ENCODE assay signal across 25 mouse cellular contexts in genomic region chr10:107569044-107569443, GRCm38 (mm10).
"Had no signal": no experiment of that assay in that cellular context is flagged by ENCODE, and none has a peak within 500 bp of the region (broad histone marks: within the 10 kb centered on the region; RNA-seq: fewer than 3 reads in every experiment).

No protein-coding gene starts in this region.

- H3K27ac ChIP-seq: heart, embryonic 10.5 days; hindbrain, embryonic 10.5 days; hindbrain, embryonic 12.5 days; hindbrain, embryonic 14.5 days; intestine, embryonic 15.5 days; layer of hippocampus, adult 2 months; left cerebral cortex, adult 2 months; liver, embryonic 13.5 days; liver, embryonic 15.5 days had no signal

- ATAC-seq: hindbrain, embryonic 16.5 days; inflammation-experienced regulatory T-cells, adult 6 months; intestine, embryonic 15.5 days; intestine, postnatal 0 days; liver, postnatal 0 days had no signal

- H3K4me3 ChIP-seq: heart, embryonic 10.5 days; heart, embryonic 12.5 days; hindbrain, embryonic 10.5 days; hindbrain, embryonic 12.5 days; intestine, embryonic 15.5 days; layer of hippocampus, adult 2 months; left cerebral cortex, adult 2 months; liver, embryonic 13.5 days; liver, embryonic 15.5 days had no signal

- H3K36me3 ChIP-seq: heart, embryonic 10.5 days; heart, embryonic 12.5 days; hindbrain, embryonic 10.5 days; hindbrain, embryonic 12.5 days; intestine, embryonic 15.5 days; liver, embryonic 13.5 days; liver, embryonic 15.5 days had no signal

- H3K9me3 ChIP-seq: heart, embryonic 10.5 days; heart, embryonic 12.5 days; hindbrain, embryonic 10.5 days; hindbrain, embryonic 12.5 days; intestine, embryonic 15.5 days; liver, embryonic 13.5 days; liver, embryonic 15.5 days had no signal

- H3K9ac ChIP-seq: heart, embryonic 12.5 days; hindbrain, embryonic 12.5 days; hindbrain, embryonic 14.5 days; intestine, embryonic 15.5 days; liver, embryonic 13.5 days; liver, embryonic 15.5 days; liver, postnatal 0 days had no signal

- H3K27me3 ChIP-seq: heart, embryonic 12.5 days; hindbrain, embryonic 12.5 days; intestine, embryonic 15.5 days; liver, embryonic 13.5 days; liver, embryonic 15.5 days had no signal

- H3K4me2 ChIP-seq: heart, embryonic 12.5 days; hindbrain, embryonic 12.5 days; hindbrain, embryonic 14.5 days; intestine, embryonic 15.5 days; liver, embryonic 11.5 days; liver, embryonic 13.5 days; liver, embryonic 15.5 days had no signal

- DNase-seq: gastrocnemius, postnatal 14 days; heart, adult 18-20 months; heart, postnatal 10 days; heart, postnatal 4 days; kidney, adult 18-20 months; kidney, adult 8-10 months; kidney, postnatal 10 days; kidney, postnatal 25 days; kidney, postnatal 4 days; liver; liver, embryonic 13.5 days; liver, postnatal 0 days had no signal

- H3K4me1 ChIP-seq: heart, embryonic 10.5 days; heart, embryonic 12.5 days; hindbrain, embryonic 10.5 days; hindbrain, embryonic 12.5 days; intestine, embryonic 15.5 days; liver, embryonic 13.5 days; liver, embryonic 15.5 days had no signal
